Mouse (Mus musculus) small intestine, adult 2 months (tissue): ENCODE data around the gene Cxxc4. TPM values are rescaled to one million over a fixed set of nuclear protein-coding genes. Genes with fewer than 3 reads are reported as not detected.
A peak's percentile ranks its signal among the peaks of the same experiment; 100 is the strongest.
"Not testable (repeated sequence)": the region's sequence is repeated elsewhere in the genome, so short reads cannot be mapped to it uniquely, and the experiment has no call there.

Experiments used
- H3K27ac ChIP-seq: fragments of 200-500 bp; 2 replicates; pipeline ENCODE4 v1.5.1; 2012; ENCODE audit warnings: low read depth, low read length, control low read depth, inconsistent platforms; ENCODE audit not compliant: insufficient read depth
- H3K27me3 ChIP-seq: fragments of 200-500 bp; 2 replicates; pipeline ENCODE4 v1.6.1; 2012; ENCODE audit warnings: mild to moderate bottlenecking, moderate library complexity, low read length, inconsistent platforms; ENCODE audit not compliant: control insufficient read depth, insufficient read depth
- H3K36me3 ChIP-seq: fragments of 200-500 bp; 2 replicates; pipeline ENCODE4 v1.6.1; 2012; ENCODE audit warnings: mild to moderate bottlenecking, low read length, control low read depth, inconsistent platforms; ENCODE audit not compliant: control insufficient read depth, insufficient read depth
- H3K4me1 ChIP-seq: fragments of 200-500 bp; 2 replicates; pipeline ENCODE4 v1.6.1; 2012; ENCODE audit warnings: low read length, inconsistent platforms, mixed read lengths; ENCODE audit not compliant: control insufficient read depth, insufficient read depth, insufficient read length
- H3K4me3 ChIP-seq: fragments of 200-500 bp; 2 replicates; pipeline ENCODE4 v1.5.1; 2012; ENCODE audit warnings: low read depth, mild to moderate bottlenecking, control low read depth, inconsistent platforms, low read length, moderate library complexity
- CTCF ChIP-seq: fragments of 200-500 bp; IDR thresholded peaks from 2 replicates; pipeline ENCODE4 v1.5.1; 2012; ENCODE audit warnings: low read depth, mild to moderate bottlenecking, control low read depth, inconsistent platforms, low read length, moderate library complexity, mixed read lengths; ENCODE audit not compliant: insufficient replicate concordance, insufficient read length; ENCODE audit errors: extremely low read depth
- POLR2A ChIP-seq: fragments of 200-500 bp; IDR thresholded peaks from 2 replicates; pipeline ENCODE4 v1.6.1; 2012; ENCODE audit warnings: low read depth, mild to moderate bottlenecking, control low read depth, inconsistent platforms, low read length, moderate library complexity
- WGBS: fragments of 180-500 bp; shearing (Covaris S2); methylation state at CpG from one replicate; pipeline ENCODE4 v1.1.7; 2018; 5-methylcytosine and 5-hydroxymethylcytosine counted together
- polyA plus RNA-seq: library from polyadenylated mRNA; depleted of rRNA; stranded (reverse); fragments of >200 nt; gene quantifications from 2 replicates; pipeline ENCODE4 v1.2.3, GENCODE M21; 2012; rRNA removed

The Cxxc4 gene
- polyA plus RNA-seq: 0.37 and 0.79 TPM in 2 replicates

GRCm38 (mm10) chr3:134236414-134237112, at the start of gene Cxxc4:
Gene Cxxc4 (plus strand): TSS chr3:134236484.
- TF ChIP-seq CTCF (no peak), POLR2A (no peak)
- H3K4me1 ChIP-seq: peaks cover 2% of the 10 kb centered on the region; the same call in 1 of the 2 replicates
- WGBS: 4% methylated on average over 15 of the region's 22 CpGs
- no peaks in the 10 kb centered on the region for H3K36me3 ChIP-seq
- H3K4me3 ChIP-seq: peak within 1 kb of the TSS; percentile 59
- H3K27ac ChIP-seq: no peak within 1 kb of the TSS
- peaks cover 14% of the 10 kb centered on the region for H3K27me3 ChIP-seq

GRCm38 (mm10) chr3:134188979-134189946, 47.0 kb upstream of the Cxxc4 start:
- 43% methylated on average over 12 of the region's 12 CpGs for WGBS
- Histone ChIP-seq H3K36me3 (no peaks in the 10 kb centered on the region), H3K4me3 (no peak overlapping the region), H3K27me3 (peaks cover 2% of the 10 kb centered on the region; the same call in 1 of the 2 replicates), H3K27ac (no peak overlapping the region), H3K4me1 (no peaks in the 10 kb centered on the region; the same call in 1 of the 2 replicates)
- TF ChIP-seq CTCF: no peak
- no peak for TF ChIP-seq POLR2A

GRCm38 (mm10) chr3:134190046-134190445, 46.2 kb upstream of the Cxxc4 start:
- Histone ChIP-seq H3K36me3 (no peaks in the 10 kb centered on the region), H3K4me3 (peak overlapping the region; percentile 17), H3K27ac (no peak overlapping the region), H3K27me3 (peaks cover 2% of the 10 kb centered on the region; the same call in 1 of the 2 replicates), H3K4me1 (no peaks in the 10 kb centered on the region; the same call in 1 of the 2 replicates)
- TF ChIP-seq POLR2A: no peak
- TF ChIP-seq CTCF: no peak
- 20% methylated on average over 11 of the region's 11 CpGs for WGBS

- 9% methylated on average over 9 of the region's 9 CpGs for whole genome bisulfite sequencing
- Histone ChIP-seq H3K4me1 (no peaks in the 10 kb centered on the region), H3K4me3 (no peak overlapping the region), H3K36me3 (no peaks in the 10 kb centered on the region), H3K27ac (no peak overlapping the region), H3K27me3 (no peaks in the 10 kb centered on the region)
- TF ChIP-seq CTCF (no peak), POLR2A (no peak)
These were observed 36.4 kb upstream of the Cxxc4 start for GRCm38 (mm10) chr3:134199892-134200291.

GRCm38 (mm10) chr3:134206624-134207023, 29.7 kb upstream of the Cxxc4 start:
- Histone ChIP-seq H3K27ac (no peak overlapping the region), H3K27me3 (no peaks in the 10 kb centered on the region), H3K4me3 (no peak overlapping the region), H3K4me1 (no peaks in the 10 kb centered on the region), H3K36me3 (no peaks in the 10 kb centered on the region)
- 91% methylated on average over 3 of the region's 3 CpGs for WGBS
- TF ChIP-seq POLR2A: no peak

- Histone ChIP-seq H3K27ac (no peak overlapping the region), H3K27me3 (no peaks in the 10 kb centered on the region), H3K36me3 (no peaks in the 10 kb centered on the region), H3K4me3 (no peak overlapping the region), H3K4me1 (no peaks in the 10 kb centered on the region)
- TF ChIP-seq POLR2A: no peak
- no peak for TF ChIP-seq CTCF
- 47% methylated on average over 6 of the region's 6 CpGs for WGBS
These were observed 25.3 kb upstream of the Cxxc4 start for GRCm38 (mm10) chr3:134210950-134211349.

- not testable (repeated sequence) for H3K27ac ChIP-seq, H3K27me3 ChIP-seq, H3K36me3 ChIP-seq, H3K4me3 ChIP-seq, H3K4me1 ChIP-seq
These were observed 16.4 kb upstream of the Cxxc4 start for GRCm38 (mm10) chr3:134219881-134220280.
